Mouse (Mus musculus) brown adipose tissue, adult 24 weeks (tissue): ENCODE results near the gene Srsf1. TPM values are rescaled to one million over a fixed set of nuclear protein-coding genes. Genes with fewer than 3 reads are reported as not detected.

Source experiments
- H3K27ac ChIP-seq: fragments of 200-500 bp; replicated peaks from 2 replicates; pipeline ENCODE4 v1.5.1; 2012; ENCODE audit warnings: low read depth, mild to moderate bottlenecking, low read length
- H3K4me1 ChIP-seq: fragments of 200-500 bp; 2 replicates; pipeline ENCODE4 v1.6.1; 2012; ENCODE audit warnings: low read length, mixed read lengths; ENCODE audit not compliant: control insufficient read depth, insufficient read depth, insufficient read length
- H3K4me3 ChIP-seq: fragments of 200-500 bp; 2 replicates; pipeline ENCODE4 v1.5.1; 2012; ENCODE audit warnings: low read depth, mild to moderate bottlenecking, low read length, moderate library complexity; ENCODE audit not compliant: insufficient read depth
- polyA plus RNA-seq: library from polyadenylated mRNA; stranded (reverse); fragments of >200 nt; gene quantifications from 2 replicates; pipeline ENCODE4 v1.2.4, GENCODE M21; 2012; ENCODE audit not compliant: missing spikeins, insufficient read depth, insufficient read length

The Srsf1 gene
- 52.3 and 109 TPM in 2 replicates for polyA plus RNA-seq

DNA sequence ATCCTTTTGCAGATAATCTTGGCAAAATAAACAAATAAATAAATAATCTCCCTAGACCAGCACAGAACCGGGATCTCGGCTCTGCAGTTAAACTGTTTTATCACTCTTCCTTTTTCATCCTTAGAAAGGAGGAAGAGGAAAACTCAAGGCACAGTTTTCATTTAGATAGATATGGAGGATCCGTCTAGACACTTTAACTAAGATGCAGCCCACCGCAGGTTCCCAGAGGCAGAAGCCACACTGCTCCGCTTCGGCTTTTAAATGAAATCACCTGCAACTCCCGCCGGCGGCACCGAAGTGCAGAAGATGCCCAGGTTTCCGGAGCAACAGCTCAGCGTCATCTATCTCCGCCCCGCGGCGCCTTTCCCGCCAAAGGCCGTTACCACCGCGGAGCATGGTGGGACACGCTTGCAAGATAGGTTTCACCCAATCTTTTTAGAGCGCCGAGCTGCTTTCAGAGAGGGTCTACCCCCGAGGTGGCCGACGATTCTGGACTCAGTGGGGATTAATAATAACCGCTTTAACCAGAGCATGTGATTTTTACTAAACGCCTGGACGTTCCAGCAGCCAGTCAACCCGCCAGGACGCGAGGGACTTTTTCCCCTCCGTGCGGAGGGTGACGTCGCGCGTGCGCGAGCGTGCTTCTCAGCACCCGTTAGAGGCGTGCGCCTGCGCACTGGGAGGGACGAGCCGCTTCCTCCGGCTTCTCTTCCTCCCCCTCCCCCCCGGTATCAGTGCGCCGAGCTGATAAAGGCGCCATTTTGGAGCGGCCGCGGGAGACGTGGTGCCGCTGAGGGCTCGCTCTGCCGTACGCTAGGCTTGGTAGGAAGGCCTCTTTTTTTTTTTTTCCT is at the start of gene Srsf1:
TSS of gene Srsf1 (plus strand) at position 430 of the 851 bp plus-strand sequence.
- peak within 1 kb of the TSS; percentile 95 for H3K4me3 ChIP-seq
- H3K27ac ChIP-seq, result peak within 1 kb of the TSS; percentile 98
- H3K4me1 ChIP-seq, result 0 out of 2 replicates have a peak, but pooled peaks cover 2% of the 10 kb centered on the region

DNA sequence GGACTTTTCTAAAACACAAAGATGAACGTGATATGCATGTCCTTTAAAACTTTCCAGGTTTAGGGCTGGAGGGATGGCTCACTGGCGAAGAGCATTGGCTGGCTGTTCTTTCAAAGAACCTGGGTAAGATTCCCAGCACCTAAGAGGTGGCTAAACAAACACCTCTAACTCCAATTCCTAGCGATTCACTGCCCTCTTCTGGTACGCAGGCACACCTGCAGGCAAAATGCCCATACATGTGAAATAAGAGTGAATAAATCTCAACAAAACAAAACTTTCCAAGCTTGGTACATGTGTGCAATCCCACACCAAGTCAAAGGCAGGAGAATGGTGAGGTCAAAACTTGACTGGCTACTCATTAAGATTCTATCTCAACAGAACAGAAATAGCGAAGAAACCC is 47.4 kb upstream of the Srsf1 start:
- no peak overlapping the region for H3K4me3 ChIP-seq
- H3K27ac ChIP-seq, result no peak overlapping the region
- H3K4me1 ChIP-seq, result no peaks in the 10 kb centered on the region

DNA sequence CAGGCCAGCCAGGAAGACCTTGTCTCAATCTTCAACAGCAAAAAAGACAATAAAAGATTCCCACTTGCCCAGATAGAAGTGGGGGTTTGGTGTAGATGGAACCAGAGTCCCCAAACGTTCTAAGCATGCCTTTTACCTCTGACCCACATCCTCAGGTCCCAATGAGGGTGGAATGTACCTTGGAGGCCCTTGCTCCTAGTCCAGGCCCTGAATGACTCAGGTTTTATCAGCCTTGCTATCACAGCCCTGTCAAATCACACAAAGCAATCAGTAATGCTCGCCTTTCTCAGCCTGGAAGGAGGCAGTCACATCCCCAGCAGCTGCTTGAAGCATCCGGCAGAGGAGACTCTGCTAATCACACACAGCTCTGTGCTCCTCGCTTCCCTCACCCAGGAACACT is 44.4 kb upstream of the Srsf1 start:
- Histone ChIP-seq H3K27ac (no peak overlapping the region), H3K4me3 (no peak overlapping the region), H3K4me1 (no peaks in the 10 kb centered on the region)

DNA sequence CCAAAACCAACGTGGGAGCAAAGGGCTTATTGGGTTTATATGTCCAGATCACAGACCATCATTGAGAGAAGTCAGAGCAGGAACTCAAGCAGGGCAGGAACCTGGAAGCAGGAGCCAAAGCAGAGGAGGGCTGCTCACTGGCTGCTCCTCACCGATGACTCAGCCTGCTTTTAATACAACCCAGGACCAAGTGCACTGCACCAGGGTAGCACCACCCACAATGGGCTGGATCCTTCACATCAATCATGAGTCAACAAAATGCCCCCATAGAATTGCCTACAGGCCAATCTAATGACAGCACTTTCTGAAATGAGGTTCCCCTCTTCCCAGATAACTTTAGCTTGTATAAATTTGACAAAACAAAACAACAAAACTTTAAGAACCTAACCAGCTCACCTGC is 43.0 kb upstream of the Srsf1 start:
- Histone ChIP-seq H3K27ac (no peak overlapping the region), H3K4me3 (no peak overlapping the region), H3K4me1 (no peaks in the 10 kb centered on the region)

DNA sequence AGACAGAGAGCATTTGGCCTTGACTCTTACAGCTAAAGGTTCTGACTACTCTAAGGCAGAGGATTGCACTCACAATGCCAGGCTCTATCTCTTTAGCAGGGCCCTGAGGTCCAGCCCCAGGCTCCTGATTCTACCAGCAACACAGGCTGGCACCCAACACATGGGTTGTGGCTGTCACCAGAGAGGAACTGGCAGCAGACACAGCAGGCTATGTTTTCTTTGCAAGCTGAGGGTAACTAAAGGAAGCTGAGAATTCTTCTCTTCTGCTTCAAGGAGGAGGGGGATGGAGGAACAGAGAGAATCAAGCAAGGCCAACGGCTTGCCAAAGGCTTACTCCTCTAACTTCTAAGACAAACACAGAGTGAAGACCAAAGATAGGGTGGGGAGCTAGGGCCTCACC is 38.5 kb upstream of the Srsf1 start:
- no peaks in the 10 kb centered on the region for H3K4me1 ChIP-seq
- no peak overlapping the region for H3K4me3 ChIP-seq
- H3K27ac ChIP-seq, result no peak overlapping the region

DNA sequence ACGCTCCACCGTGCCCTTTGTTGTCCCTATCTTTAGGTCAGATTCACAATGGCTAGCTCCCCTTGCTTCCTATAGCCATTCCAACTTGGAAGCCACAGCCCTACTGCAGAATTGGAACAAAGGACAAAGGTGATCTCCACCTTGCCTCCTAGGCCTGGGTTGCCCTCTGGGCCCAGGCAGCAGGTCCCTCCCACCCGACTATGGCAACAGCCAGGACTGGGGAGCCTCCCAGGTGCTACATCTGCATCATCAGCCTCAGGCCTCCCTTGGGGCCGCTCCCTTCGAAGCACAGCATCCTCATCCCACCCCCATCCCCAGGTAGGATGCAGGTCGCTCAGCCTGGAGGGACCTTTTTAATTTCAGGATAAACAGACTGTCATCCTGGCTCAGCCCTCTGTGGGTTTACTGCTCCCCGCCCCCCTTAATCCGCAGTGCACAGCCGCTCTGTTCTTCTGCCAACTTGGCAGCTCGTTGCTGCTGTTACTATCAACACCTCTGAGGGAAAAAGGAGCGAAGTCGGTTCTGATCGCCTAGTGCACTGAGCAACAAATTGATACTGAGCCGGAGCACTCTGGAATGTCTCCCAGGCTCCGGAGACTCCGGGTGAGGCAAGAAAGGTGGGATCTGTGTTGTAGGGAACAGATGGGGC is 37.5 kb upstream of the Srsf1 start:
- Histone ChIP-seq H3K4me3 (no peak overlapping the region), H3K27ac (no peak overlapping the region), H3K4me1 (no peaks in the 10 kb centered on the region)

DNA sequence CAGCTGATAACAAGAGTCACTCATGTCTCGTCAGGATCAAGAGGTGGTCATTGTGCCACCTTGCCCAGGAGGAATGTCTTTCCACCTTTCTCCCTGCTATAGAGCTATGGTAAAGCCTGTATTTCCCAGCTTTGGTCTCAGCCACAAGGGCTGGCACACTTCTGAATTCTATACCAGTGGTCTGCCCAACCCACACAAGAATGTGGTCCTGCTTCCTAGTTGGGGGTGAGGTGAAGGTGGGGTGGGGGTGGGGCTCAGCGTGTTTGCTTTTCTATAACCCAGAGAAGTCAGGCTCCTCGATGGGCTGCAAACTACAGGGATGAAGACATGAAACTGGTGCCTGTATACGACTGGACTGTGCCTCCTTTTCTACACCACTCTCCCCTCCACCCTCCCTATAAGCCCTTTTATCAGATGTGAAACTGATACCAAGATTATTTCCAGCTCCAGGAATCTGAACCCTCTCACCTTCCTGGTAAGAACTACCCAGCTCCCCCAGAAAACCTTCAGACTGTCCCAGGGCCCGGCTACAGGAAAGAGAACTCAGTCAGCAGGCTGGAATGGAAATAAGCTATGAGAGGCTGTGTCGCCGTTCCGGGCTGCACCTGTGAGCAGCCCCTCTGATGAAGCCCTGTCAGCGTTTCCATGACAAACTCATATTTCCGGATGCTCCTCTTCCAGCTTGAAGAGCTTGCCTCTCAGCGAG is 35.8 kb upstream of the Srsf1 start:
- no peak overlapping the region for H3K27ac ChIP-seq
- H3K4me1 ChIP-seq, result no peaks in the 10 kb centered on the region
- H3K4me3 ChIP-seq, result no peak overlapping the region

DNA sequence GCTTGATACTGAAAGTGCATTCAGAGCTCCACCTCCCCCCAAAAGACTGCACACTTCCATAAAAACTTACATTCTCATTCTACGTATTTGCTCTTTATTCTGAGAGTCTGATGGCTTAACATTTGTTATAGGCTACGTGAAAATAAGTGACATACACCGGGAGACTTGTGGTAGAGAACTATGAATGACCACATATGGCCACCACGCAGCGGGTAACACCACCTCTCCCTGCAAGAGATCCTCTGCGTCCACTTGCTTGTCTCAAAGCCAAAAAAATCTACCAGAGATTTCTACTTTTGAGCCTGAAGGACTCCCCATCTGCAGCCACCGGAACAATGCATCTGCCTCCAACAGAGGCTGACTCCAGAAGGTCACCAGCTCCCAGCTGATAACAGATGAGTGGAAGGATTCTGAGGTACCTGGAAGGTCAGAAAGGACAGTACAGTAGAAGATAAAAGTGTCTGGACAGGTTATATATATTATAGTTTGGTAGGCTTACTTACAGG is 35.2 kb upstream of the Srsf1 start:
- Histone ChIP-seq H3K4me3 (no peak overlapping the region), H3K27ac (no peak overlapping the region), H3K4me1 (no peaks in the 10 kb centered on the region)

DNA sequence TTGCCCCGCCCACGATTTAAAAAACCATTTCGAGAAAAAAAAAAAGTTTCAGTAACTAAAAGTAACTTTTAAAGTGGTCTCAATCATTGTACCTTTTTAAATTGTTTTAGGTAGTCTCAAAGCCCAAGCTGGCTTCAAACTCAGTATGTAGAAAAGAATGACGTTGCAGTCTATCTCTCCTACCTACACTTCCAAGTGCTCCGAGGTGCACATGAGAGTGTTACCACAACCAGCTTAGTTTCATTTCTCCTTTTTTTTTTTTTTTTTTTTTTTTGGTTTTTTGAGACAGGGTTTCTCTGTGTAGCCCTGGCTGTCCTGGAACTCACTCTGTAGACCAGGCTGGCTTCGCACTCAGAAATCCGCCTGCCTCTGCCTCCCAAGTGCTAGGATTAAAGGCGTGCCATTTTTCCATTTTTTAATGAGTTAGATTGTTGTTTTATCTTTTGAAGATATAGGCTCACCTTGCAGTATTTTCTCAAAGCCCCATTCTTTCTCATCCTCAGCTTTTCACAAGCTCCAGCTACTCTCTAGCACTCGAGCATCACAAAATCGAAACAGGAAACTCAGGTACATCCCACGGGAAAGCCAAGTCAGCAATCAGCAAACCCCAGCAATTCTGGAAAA is 34.4 kb upstream of the Srsf1 start:
- no peak overlapping the region for H3K27ac ChIP-seq
- no peaks in the 10 kb centered on the region for H3K4me1 ChIP-seq
- no peak overlapping the region for H3K4me3 ChIP-seq

DNA sequence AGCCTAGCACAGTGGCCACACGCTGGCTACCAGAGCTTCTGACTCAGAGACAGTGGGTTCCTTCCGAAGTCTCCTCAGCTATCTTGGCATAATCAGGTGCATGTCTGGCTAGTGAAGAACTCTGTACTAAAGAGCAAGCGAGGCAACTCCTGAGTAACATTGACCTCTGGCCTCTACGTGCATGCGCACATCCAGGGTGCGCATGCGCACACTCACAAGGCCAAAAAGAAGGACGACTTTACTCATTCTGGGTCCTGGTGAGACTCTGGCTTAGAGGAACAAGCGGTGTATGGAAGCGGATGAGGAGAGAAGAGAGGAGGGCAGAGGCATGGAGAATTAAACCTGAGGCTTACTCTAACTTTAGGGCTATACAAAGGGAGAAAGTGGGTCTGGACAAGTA is 33.5 kb upstream of the Srsf1 start:
- no peak overlapping the region for H3K27ac ChIP-seq
- no peaks in the 10 kb centered on the region for H3K4me1 ChIP-seq
- H3K4me3 ChIP-seq, result no peak overlapping the region

DNA sequence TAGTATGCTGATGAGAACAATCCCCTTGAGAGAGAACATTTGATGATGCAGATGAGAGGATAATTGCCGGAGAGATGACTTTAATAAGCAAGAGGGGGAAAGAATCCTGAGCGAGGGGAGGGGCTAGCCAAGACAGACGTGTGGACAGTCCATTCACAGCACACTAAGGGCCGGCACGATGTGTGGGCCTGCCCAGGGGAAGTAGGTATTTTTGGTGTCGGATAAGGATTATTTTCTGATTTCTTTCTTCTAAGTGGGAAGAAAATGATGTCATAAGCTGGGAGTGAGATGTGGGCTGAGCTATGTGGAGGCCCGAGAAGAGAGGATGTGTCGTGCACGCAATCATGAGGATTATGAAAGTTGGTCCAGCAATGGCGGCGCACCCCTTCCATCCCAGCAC is 32.0 kb upstream of the Srsf1 start:
- H3K27ac ChIP-seq, result no peak overlapping the region
- H3K4me1 ChIP-seq, result no peaks in the 10 kb centered on the region
- no peak overlapping the region for H3K4me3 ChIP-seq

DNA sequence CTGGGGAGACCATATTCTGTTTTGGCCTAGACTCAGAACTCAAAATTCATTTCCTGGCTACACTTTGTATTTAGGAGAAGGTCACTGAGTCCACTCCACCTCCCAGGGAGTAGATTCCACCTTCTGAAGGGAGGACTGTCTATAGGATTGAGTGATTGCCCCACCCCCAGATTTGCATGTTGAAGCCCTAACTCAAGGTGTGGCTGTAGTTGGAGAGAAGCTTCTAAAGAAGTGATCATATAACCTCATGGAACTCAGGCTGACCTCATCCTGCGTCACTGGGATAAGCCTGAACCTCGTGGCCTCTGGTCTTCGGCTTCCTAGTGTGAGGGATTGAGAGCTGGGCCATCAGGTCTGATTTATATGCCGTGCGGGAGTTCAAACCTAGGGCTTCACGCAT is 31.4 kb upstream of the Srsf1 start:
- no peaks in the 10 kb centered on the region for H3K4me1 ChIP-seq
- H3K27ac ChIP-seq, result no peak overlapping the region
- no peak overlapping the region for H3K4me3 ChIP-seq

DNA sequence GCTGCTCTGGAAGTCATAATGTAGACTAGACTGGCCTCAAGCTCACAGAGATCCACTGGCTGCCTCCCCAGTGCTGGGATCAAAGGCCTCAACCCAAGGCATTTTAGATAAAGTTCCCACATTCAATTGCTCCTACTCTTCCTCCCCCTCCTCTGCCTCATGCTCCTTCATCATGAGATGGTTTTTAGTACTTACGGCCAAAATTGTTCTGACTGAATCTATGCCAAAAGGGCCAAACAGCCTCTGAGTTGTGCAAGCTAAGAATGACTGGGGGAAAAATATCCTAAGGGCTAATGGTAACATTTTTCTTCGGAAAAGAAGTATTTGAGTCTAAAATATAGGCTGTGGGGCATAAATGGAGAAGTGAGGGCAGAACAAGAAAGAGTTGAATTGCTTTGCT is 23.2 kb upstream of the Srsf1 start:
- Histone ChIP-seq H3K27ac (peak overlapping the region; percentile 84), H3K4me3 (no peak overlapping the region), H3K4me1 (no peaks in the 10 kb centered on the region)

DNA sequence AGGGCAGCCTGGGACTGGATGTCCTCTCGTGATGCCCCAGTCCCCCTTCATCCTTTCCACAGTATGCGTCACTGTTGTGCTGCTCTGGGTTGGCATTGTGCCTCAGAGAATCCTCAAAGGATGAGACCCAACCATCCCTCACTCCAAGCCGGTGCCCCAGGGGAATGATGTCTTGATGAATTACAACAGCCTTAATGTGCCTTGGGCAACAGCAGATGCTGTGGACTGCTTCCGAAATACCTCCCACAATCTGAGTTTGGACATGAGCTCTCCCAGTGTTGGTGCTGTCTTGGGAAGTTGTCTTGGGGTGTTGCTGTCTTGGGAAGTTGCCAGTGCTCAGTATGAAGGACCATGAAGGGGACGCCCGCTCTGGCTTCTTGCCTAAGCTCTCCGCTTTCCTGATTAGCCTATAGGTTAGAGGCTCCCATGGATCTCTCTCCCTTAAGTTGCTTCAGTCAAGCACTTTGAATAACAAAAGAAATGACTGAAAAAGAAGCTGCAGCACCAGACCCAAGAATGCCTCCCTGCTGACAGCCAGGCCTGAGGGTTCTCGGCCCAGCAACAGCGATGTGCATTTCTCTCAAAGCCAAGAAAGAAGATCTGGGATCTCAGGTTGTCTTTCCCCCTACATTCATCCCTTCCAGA is 19.7 kb upstream of the Srsf1 start:
- H3K4me1 ChIP-seq, result no peaks in the 10 kb centered on the region; the same call in 1 of the 2 replicates
- no peak overlapping the region for H3K27ac ChIP-seq
- H3K4me3 ChIP-seq, result no peak overlapping the region
